Mouse (Mus musculus) common myeloid progenitor, adult 5-6 weeks (primary cell): ENCODE measurements around the gene Gm49337. TPM values are rescaled to one million over a fixed set of nuclear protein-coding genes. Genes with fewer than 3 reads are reported as not detected.

Source experiments
- ATAC-seq: replicated peaks from 2 replicates; pipeline ENCODE4 v1.8.0; 2016; ENCODE audit warnings: low read depth, mild to moderate bottlenecking, moderate TSS enrichment, inconsistent platforms; ENCODE audit not compliant: poor library complexity, severe bottlenecking
- total RNA-seq: library from RNA; stranded (forward); fragments of 200-1000, 187-1606 nt; gene quantifications from 2 replicates; pipeline ENCODE4 v1.2.3, GENCODE M21; 2017

Gene Gm49337
- total RNA-seq, 1 experiment from 2014 or later: 0.41 TPM

DNA sequence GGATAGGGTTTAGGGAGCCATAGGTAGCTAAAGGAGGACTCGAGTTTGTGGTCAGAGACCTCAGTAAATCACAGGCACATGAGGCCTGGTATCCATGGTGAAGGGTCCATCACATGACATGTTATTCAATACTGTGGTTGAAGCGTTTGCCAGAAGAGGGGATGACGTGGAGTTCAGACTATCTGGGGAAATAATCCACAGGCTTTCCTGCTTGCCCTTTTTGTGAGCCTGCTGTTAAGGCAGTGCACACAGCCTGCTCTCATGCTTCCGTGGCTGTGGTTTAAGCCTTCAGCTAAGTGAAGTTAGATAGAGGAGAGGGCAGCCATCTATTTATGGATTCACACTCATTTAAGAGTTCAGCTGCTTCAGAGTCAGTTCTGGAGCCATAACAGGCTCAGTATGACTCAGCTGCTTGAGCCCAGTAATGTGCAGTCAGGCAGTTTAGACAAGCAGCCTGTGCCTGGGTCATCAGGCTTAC is 127.7 kb downstream of the Gm49337 start:
- peak; percentile 97 for ATAC-seq

DNA sequence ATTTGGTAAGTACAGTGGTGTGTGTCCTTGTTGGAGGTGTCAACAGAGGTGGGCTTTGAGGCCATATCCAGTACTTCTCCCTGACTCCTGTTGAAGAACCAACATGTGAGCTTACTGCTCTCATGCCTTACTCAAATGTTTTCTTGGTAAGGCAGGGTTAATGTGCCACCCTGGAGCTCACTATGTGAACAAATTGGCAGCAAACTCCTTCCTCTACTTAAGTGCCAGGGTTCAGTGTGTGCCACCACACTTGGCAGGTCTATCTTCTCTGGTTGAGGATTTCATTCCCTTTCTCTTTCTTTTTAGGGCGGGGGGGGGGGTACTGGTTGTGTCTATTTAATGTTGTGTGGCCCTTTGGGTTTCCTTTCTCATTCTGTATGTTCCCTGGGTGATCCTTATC is 131.4 kb downstream of the Gm49337 start:
- ATAC-seq: no peak

DNA sequence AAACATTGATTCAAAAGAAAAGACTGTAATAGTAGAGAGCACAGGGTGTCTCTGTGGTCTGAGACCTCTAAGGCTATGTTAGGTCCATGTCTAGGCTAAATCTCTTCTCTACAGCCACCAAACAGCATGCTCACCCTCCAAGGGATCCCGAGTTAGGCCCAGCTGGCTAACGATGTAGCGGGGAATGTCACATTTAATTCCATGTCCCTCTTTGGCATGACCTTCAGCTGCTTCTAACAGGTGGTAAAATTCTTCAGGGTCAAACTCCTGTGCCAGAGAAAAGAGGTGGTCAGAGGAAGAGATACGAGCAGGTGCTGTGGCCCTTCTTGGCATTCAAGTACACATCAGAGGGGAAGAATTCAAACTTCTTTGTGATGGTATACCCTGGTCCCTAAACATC is 144.4 kb downstream of the Gm49337 start:
- no peak for ATAC-seq

DNA sequence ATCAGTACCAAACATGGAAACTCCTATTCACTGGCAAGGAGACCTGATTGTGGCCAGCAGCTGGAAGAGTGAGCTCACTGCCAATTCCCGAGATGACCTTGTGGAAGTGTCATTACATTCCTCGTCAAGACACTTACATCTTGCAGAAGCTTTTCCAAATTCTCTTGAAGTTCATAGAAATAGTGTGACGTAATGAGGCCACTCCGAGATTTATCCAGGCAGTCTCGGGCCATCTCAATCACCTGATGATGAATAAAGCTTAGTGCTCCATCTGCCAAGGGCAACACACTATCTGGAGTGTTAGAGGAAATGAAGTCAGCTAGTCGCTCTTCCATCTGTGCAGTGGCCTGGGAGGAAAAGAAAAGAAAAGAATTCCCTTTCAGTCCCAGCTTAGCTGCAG is 148.9 kb downstream of the Gm49337 start:
- no peak for ATAC-seq

GRCm38 (mm10) chr4:116329256-116329655 is 156.1 kb downstream of the Gm49337 start:
- no peak for ATAC-seq

DNA sequence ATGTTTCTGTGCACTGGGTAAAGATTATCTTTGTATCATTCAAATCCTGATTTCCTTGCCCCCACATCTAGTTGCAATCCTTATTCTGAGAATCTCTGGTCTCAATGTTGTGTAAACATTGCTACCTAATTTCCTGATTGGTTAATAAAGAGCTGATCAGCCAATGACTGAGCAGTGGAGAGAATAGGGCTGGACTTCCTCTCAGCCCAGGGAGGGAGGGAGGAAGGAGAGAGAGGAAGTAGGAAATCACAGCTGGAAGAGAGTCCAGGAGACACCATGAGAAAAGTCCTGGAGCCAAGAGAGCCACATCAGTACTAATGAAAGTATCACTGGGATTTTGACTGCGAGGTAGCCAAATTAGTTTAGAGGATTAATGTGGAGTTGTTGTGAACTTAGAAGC is 163.1 kb downstream of the Gm49337 start:
- no peak for ATAC-seq

- ATAC-seq: peak; percentile 82
These were observed 168.9 kb downstream of the Gm49337 start for GRCm38 (mm10) chr4:116342119-116342518.

Other genes starting within 250 kb of the Gm49337 start
- not detected in 2 replicates for gene Dmbx1, start 233.5 kb upstream of the Gm49337 start, total RNA-seq
- 2.2 and 3.4 TPM in 2 replicates for gene Faah, start 155.5 kb upstream of the Gm49337 start, total RNA-seq
- 8.7 and 16.4 TPM in 2 replicates for gene Nsun4, start 119.5 kb upstream of the Gm49337 start, total RNA-seq
- gene Uqcrh, start 98.3 kb upstream of the Gm49337 start, total RNA-seq: 353 and 354 TPM in 2 replicates
- 14.4 and 22.4 TPM in 2 replicates for gene Lrrc41, start 98.1 kb upstream of the Gm49337 start, total RNA-seq
- 24.1 and 28.7 TPM in 2 replicates for gene Rad54l, start 49.7 kb upstream of the Gm49337 start, total RNA-seq
- 14.2 and 15.9 TPM in 2 replicates for gene Pomgnt1, start 49.5 kb upstream of the Gm49337 start, total RNA-seq
- 0.09 and 0.15 TPM in 2 replicates for gene Lurap1, start 22.0 kb upstream of the Gm49337 start, total RNA-seq
- gene Tspan1, start 5.8 kb upstream of the Gm49337 start, total RNA-seq: not detected in 2 replicates
- not detected in 2 replicates for gene 1700042G07Rik, start within 50 bp of the Gm49337 start, total RNA-seq
- gene Pik3r3, start 48.2 kb downstream of the Gm49337 start, total RNA-seq: 0.05 and 0.14 TPM in 2 replicates